Mouse (Mus musculus): Measurements from ENCODE around the gene Prkaa1. TPM values are rescaled to one million over a fixed set of nuclear protein-coding genes. Genes with fewer than 3 reads are reported as not detected.
"Not testable (repeated sequence)": the region's sequence is repeated elsewhere in the genome, so short reads cannot be mapped to it uniquely, and the experiment has no call there.

Prkaa1 gene
- polyA plus RNA-seq, 1 experiment from 2014 or later = 14.4 TPM

- Histone ChIP-seq H3K27me3 (replicated peaks; ENCODE audit: control insufficient read depth, insufficient read depth, low read length) (no peaks in the 10 kb centered on the region), H3K4me1 (ENCODE audit: control insufficient read depth, insufficient read depth, low read depth, low read length) (no peaks in the 10 kb centered on the region), H3K9ac (ENCODE audit: low read depth, low read length) (no peak overlapping the region), H3K36me3 (ENCODE audit: control insufficient read depth, insufficient read depth, low read length) (no peaks in the 10 kb centered on the region), H3K9me3 (ENCODE audit: control insufficient read depth, low read length) (no peaks in the 10 kb centered on the region), H3K4me2 (ENCODE audit: low read length) (no peak overlapping the region), H3K4me3 (ENCODE audit: low read length) (no peak overlapping the region), H3K27ac (ENCODE audit: low read depth, low read length) (no peak overlapping the region)
- WGBS = 75% methylated on average over 4 of the region's 4 CpGs
- ATAC-seq = no peak
These were observed 53.0 kb downstream of the Prkaa1 start for GRCm38 (mm10) chr15:5196691-5197090.

GRCm38 (mm10) chr15:5205222-5205621 is 61.6 kb downstream of the Prkaa1 start:
- ATAC-seq = no peak
- no peaks in the 10 kb centered on the region for H3K9me3 ChIP-seq (ENCODE audit: control insufficient read depth, low read length)
- H3K4me3 ChIP-seq (ENCODE audit: low read length) = no peak overlapping the region
- no peaks in the 10 kb centered on the region for H3K36me3 ChIP-seq (ENCODE audit: control insufficient read depth, insufficient read depth, low read length)
- H3K27ac ChIP-seq (ENCODE audit: low read depth, low read length) = no peak overlapping the region
- no peak overlapping the region for H3K4me2 ChIP-seq (ENCODE audit: low read length)
- 95% methylated on average over 9 of the region's 9 CpGs for WGBS
- no peaks in the 10 kb centered on the region for H3K4me1 ChIP-seq (ENCODE audit: control insufficient read depth, insufficient read depth, low read depth, low read length)
- no peak overlapping the region for H3K9ac ChIP-seq (ENCODE audit: low read depth, low read length)
- no peaks in the 10 kb centered on the region for H3K27me3 ChIP-seq (replicated peaks; ENCODE audit: control insufficient read depth, insufficient read depth, low read length)

GRCm38 (mm10) chr15:5209116-5209515 is 65.5 kb downstream of the Prkaa1 start:
- H3K4me3 ChIP-seq (ENCODE audit: low read length) = no peak overlapping the region
- WGBS = 96% methylated on average over 3 of the region's 3 CpGs
- no peak overlapping the region for H3K27ac ChIP-seq (ENCODE audit: low read depth, low read length)
- no peaks in the 10 kb centered on the region for H3K27me3 ChIP-seq (replicated peaks; ENCODE audit: control insufficient read depth, insufficient read depth, low read length)
- H3K9me3 ChIP-seq (ENCODE audit: control insufficient read depth, low read length) = no peaks in the 10 kb centered on the region
- H3K36me3 ChIP-seq (ENCODE audit: control insufficient read depth, insufficient read depth, low read length) = peaks cover 3% of the 10 kb centered on the region; the same call in 1 of the 2 replicates
- no peak overlapping the region for H3K9ac ChIP-seq (ENCODE audit: low read depth, low read length)
- ATAC-seq = no peak
- H3K4me2 ChIP-seq (ENCODE audit: low read length) = no peak overlapping the region
- no peaks in the 10 kb centered on the region for H3K4me1 ChIP-seq (ENCODE audit: control insufficient read depth, insufficient read depth, low read depth, low read length)

- Histone ChIP-seq H3K9ac (ENCODE audit: low read depth, low read length) (no peak overlapping the region), H3K27ac (ENCODE audit: low read depth, low read length) (no peak overlapping the region), H3K36me3 (ENCODE audit: control insufficient read depth, insufficient read depth, low read length) (no peaks in the 10 kb centered on the region), H3K4me3 (ENCODE audit: low read length) (no peak overlapping the region), H3K27me3 (replicated peaks; ENCODE audit: control insufficient read depth, insufficient read depth, low read length) (no peaks in the 10 kb centered on the region), H3K4me2 (ENCODE audit: low read length) (no peak overlapping the region), H3K9me3 (ENCODE audit: control insufficient read depth, low read length) (peaks cover 5% of the 10 kb centered on the region), H3K4me1 (ENCODE audit: control insufficient read depth, insufficient read depth, low read depth, low read length) (no peaks in the 10 kb centered on the region)
- 89% methylated on average over 6 of the region's 6 CpGs for WGBS
- ATAC-seq = no peak
These were observed 76.8 kb downstream of the Prkaa1 start for GRCm38 (mm10) chr15:5220491-5220890.

- H3K4me3 ChIP-seq (ENCODE audit: low read length); H3K4me1 ChIP-seq (ENCODE audit: control insufficient read depth, insufficient read depth, low read depth, low read length); H3K27me3 ChIP-seq (replicated peaks; ENCODE audit: control insufficient read depth, insufficient read depth, low read length); H3K27ac ChIP-seq (ENCODE audit: low read depth, low read length); H3K36me3 ChIP-seq (ENCODE audit: control insufficient read depth, insufficient read depth, low read length); ATAC-seq; H3K9ac ChIP-seq (ENCODE audit: low read depth, low read length); H3K9me3 ChIP-seq (ENCODE audit: control insufficient read depth, low read length); H3K4me2 ChIP-seq (ENCODE audit: low read length): not testable (repeated sequence)
- WGBS = 87% methylated on average over 10 of the region's 10 CpGs
These were observed 87.1 kb downstream of the Prkaa1 start for GRCm38 (mm10) chr15:5230746-5231145.

Other genes with a start within 250 kb of the Prkaa1 start
- gene Mroh2b, start 245.1 kb upstream of the Prkaa1 start, polyA plus RNA-seq (2015; fragmentation: Nextera tagmentation; extraction: Ambion mirVana) = not detected in 2 replicates
- gene C7, start 80.1 kb upstream of the Prkaa1 start, polyA plus RNA-seq (2015; fragmentation: Nextera tagmentation; extraction: Ambion mirVana) = 0.11 and 0.12 TPM in 2 replicates
- 0.42 and 0.56 TPM in 2 replicates for gene Card6, start 35.3 kb upstream of the Prkaa1 start, polyA plus RNA-seq (2015; fragmentation: Nextera tagmentation; extraction: Ambion mirVana)
- 243 and 252 TPM in 2 replicates for gene Rpl37, start 27.2 kb upstream of the Prkaa1 start, polyA plus RNA-seq (2015; fragmentation: Nextera tagmentation; extraction: Ambion mirVana)
- gene Ttc33, start 41.7 kb downstream of the Prkaa1 start, polyA plus RNA-seq (2015; fragmentation: Nextera tagmentation; extraction: Ambion mirVana) = 52.5 and 54.3 TPM in 2 replicates
- gene Ptger4, start 100.3 kb downstream of the Prkaa1 start, polyA plus RNA-seq (2015; fragmentation: Nextera tagmentation; extraction: Ambion mirVana) = 3.4 and 3.9 TPM in 2 replicates